Mouse (Mus musculus): Measurements from ENCODE around the gene Gm19402. TPM values are rescaled to one million over a fixed set of nuclear protein-coding genes. Genes with fewer than 3 reads are reported as not detected.
"Not testable (repeated sequence)": the region's sequence is repeated elsewhere in the genome, so short reads cannot be mapped to it uniquely, and the experiment has no call there.

Gene Gm19402
- polyA plus RNA-seq (2014; fragmentation: Nextera tagmentation; extraction: Ambion mirVana), result not detected in 2 replicates

- peaks cover 21% of the 10 kb centered on the region for H3K27me3 ChIP-seq (ENCODE audit: control insufficient read depth, insufficient read depth, low read length)
- not testable (repeated sequence) for H3K9ac ChIP-seq (ENCODE audit: low read depth, low read length); H3K36me3 ChIP-seq (ENCODE audit: control insufficient read depth, insufficient read depth, low read length); H3K4me1 ChIP-seq (ENCODE audit: control insufficient read depth, insufficient read depth, low read length); H3K27ac ChIP-seq (ENCODE audit: low read depth, low read length); H3K9me3 ChIP-seq (ENCODE audit: control insufficient read depth, low read length); ATAC-seq (ENCODE audit: low FRiP score, low TSS enrichment); H3K4me2 ChIP-seq (replicated peaks; ENCODE audit: low read depth, low read length); H3K4me3 ChIP-seq (ENCODE audit: low read length)
- 81% methylated on average over 3 of the region's 3 CpGs for WGBS
Measured at GRCm38 (mm10) chr10:77690356-77690807, at the start of gene Gm19402. Gene Gm19402, minus strand, starts transcription at chr10:77690757.

GRCm38 (mm10) chr10:77738929-77739328, 48.4 kb upstream of the Gm19402 start:
- 89% methylated on average over 4 of the region's 4 CpGs for WGBS
- Histone ChIP-seq H3K36me3 (ENCODE audit: control insufficient read depth, insufficient read depth, low read length) (no peaks in the 10 kb centered on the region), H3K4me2 (replicated peaks; ENCODE audit: low read depth, low read length) (no peak overlapping the region), H3K9ac (ENCODE audit: low read depth, low read length) (no peak overlapping the region), H3K4me1 (ENCODE audit: control insufficient read depth, insufficient read depth, low read length) (no peaks in the 10 kb centered on the region), H3K27ac (ENCODE audit: low read depth, low read length) (no peak overlapping the region), H3K9me3 (ENCODE audit: control insufficient read depth, low read length) (peaks cover 9% of the 10 kb centered on the region; the same call in 1 of the 2 replicates), H3K27me3 (ENCODE audit: control insufficient read depth, insufficient read depth, low read length) (no peaks in the 10 kb centered on the region), H3K4me3 (ENCODE audit: low read length) (no peak overlapping the region)
- no peak for ATAC-seq (ENCODE audit: low FRiP score, low TSS enrichment)

GRCm38 (mm10) chr10:77735928-77736327, 45.4 kb upstream of the Gm19402 start:
- Histone ChIP-seq H3K27me3 (ENCODE audit: control insufficient read depth, insufficient read depth, low read length) (no peaks in the 10 kb centered on the region), H3K4me3 (ENCODE audit: low read length) (no peak overlapping the region), H3K4me2 (replicated peaks; ENCODE audit: low read depth, low read length) (no peak overlapping the region), H3K9me3 (ENCODE audit: control insufficient read depth, low read length) (peaks cover 9% of the 10 kb centered on the region; the same call in 1 of the 2 replicates), H3K9ac (ENCODE audit: low read depth, low read length) (no peak overlapping the region), H3K27ac (ENCODE audit: low read depth, low read length) (no peak overlapping the region), H3K36me3 (ENCODE audit: control insufficient read depth, insufficient read depth, low read length) (no peaks in the 10 kb centered on the region), H3K4me1 (ENCODE audit: control insufficient read depth, insufficient read depth, low read length) (no peaks in the 10 kb centered on the region)
- WGBS, result 85% methylated on average over 1 of the region's 1 CpGs
- ATAC-seq (ENCODE audit: low FRiP score, low TSS enrichment), result no peak

- 54% methylated on average over 4 of the region's 4 CpGs for WGBS
Measured at GRCm38 (mm10) chr10:77729241-77729640, 38.7 kb upstream of the Gm19402 start.

DNA sequence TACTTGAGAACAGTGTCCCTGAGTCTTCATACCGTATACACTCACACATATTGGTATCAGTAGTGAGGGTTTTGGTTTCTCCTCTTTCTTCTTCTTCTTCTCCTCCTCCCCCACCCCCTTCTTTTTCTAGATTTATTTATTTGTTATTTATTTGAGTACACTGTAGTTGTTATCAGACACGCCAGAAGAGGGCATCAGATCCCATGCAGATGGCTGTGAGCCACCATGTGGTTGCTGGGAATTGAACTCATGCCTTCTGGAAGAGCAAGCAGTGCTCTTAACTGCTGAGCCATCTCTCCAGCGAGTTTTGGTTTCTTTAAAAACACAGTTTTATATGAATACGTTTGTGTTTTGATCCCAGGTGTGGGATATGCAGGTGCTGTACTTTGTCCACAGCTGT, 37.7 kb upstream of the Gm19402 start:
- Histone ChIP-seq H3K9me3 (ENCODE audit: control insufficient read depth, low read length) (no peaks in the 10 kb centered on the region), H3K4me3 (ENCODE audit: low read length) (no peak overlapping the region), H3K27ac (ENCODE audit: low read depth, low read length) (no peak overlapping the region), H3K27me3 (ENCODE audit: control insufficient read depth, insufficient read depth, low read length) (no peaks in the 10 kb centered on the region), H3K4me1 (ENCODE audit: control insufficient read depth, insufficient read depth, low read length) (no peaks in the 10 kb centered on the region), H3K9ac (ENCODE audit: low read depth, low read length) (no peak overlapping the region), H3K36me3 (ENCODE audit: control insufficient read depth, insufficient read depth, low read length) (no peaks in the 10 kb centered on the region), H3K4me2 (replicated peaks; ENCODE audit: low read depth, low read length) (no peak overlapping the region)
- no peak for ATAC-seq (ENCODE audit: low FRiP score, low TSS enrichment)
- 60% methylated on average over 4 of the region's 4 CpGs for WGBS

More at GRCm38 (mm10) chr10:77729241-77729640, 38.7 kb upstream of the Gm19402 start:
- no peak overlapping the region for H3K27ac ChIP-seq (ENCODE audit: low read depth, low read length)
- ATAC-seq (ENCODE audit: low FRiP score, low TSS enrichment), result no peak
- H3K4me1 ChIP-seq (ENCODE audit: control insufficient read depth, insufficient read depth, low read length), result no peaks in the 10 kb centered on the region
- H3K9ac ChIP-seq (ENCODE audit: low read depth, low read length), result no peak overlapping the region
- no peaks in the 10 kb centered on the region; the same call in 1 of the 2 replicates for H3K9me3 ChIP-seq (ENCODE audit: control insufficient read depth, low read length)
- no peak overlapping the region for H3K4me2 ChIP-seq (replicated peaks; ENCODE audit: low read depth, low read length)
- H3K36me3 ChIP-seq (ENCODE audit: control insufficient read depth, insufficient read depth, low read length), result no peaks in the 10 kb centered on the region
- H3K4me3 ChIP-seq (ENCODE audit: low read length), result no peak overlapping the region
- no peaks in the 10 kb centered on the region for H3K27me3 ChIP-seq (ENCODE audit: control insufficient read depth, insufficient read depth, low read length)

DNA sequence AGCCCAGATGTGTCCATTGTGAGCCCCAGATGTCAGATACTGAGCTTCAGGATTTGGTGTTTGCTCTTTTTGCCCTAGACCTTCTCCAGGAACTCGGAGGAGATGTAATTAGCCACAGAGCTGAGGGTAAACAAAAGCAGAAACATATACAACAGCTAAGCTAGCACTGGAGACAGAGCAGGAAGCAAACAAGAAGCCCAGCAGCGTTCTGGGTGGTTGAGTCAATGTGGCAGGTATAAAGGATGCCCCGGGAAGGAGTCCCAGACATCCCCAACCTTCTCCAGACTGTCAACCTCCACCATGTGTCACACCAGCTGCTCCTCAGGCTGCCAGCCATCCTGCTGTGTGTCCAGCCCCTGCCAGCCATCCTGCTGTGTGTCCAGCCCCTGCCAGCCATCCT, 35.6 kb upstream of the Gm19402 start, which contains the start of gene Gm10100:
TSS of gene Gm10100 (plus strand) at position 301 of the 400 bp plus-strand sequence.
- no peak within 1 kb of the TSS for H3K9ac ChIP-seq (ENCODE audit: low read depth, low read length)
- no peak for ATAC-seq (ENCODE audit: low FRiP score, low TSS enrichment)
- H3K36me3 ChIP-seq (ENCODE audit: control insufficient read depth, insufficient read depth, low read length), result no peaks in the 10 kb centered on the region
- no peak within 1 kb of the TSS for H3K4me2 ChIP-seq (replicated peaks; ENCODE audit: low read depth, low read length)
- no peak within 1 kb of the TSS for H3K4me3 ChIP-seq (ENCODE audit: low read length)
- H3K4me1 ChIP-seq (ENCODE audit: control insufficient read depth, insufficient read depth, low read length), result no peaks in the 10 kb centered on the region
- H3K27me3 ChIP-seq (ENCODE audit: control insufficient read depth, insufficient read depth, low read length), result no peaks in the 10 kb centered on the region
- no peak within 1 kb of the TSS for H3K27ac ChIP-seq (ENCODE audit: low read depth, low read length)
- H3K9me3 ChIP-seq (ENCODE audit: control insufficient read depth, low read length), result no peaks in the 10 kb centered on the region
- WGBS, result 45% methylated on average over 3 of the region's 3 CpGs

GRCm38 (mm10) chr10:77724855-77725254, 34.3 kb upstream of the Gm19402 start:
- no peak for ATAC-seq (ENCODE audit: low FRiP score, low TSS enrichment)

DNA sequence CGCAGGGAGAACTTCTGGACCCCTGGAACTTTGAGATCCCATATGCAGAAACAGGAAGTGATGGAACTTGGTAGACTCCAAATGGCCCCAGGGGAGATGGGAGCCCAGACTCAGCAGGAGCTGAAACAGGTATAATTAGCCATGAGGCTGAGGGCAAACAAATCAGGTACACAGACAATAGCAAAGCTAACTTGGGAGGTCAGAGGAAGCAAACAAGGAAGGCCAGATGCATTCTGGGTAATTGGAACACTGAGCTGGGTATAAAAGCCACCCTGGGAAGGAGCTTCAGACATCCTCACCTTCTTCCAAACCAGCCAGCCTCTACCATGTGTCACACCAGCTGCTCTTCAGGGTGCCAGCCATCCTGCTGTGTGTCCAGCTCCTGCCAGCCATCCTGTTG, 29.7 kb upstream of the Gm19402 start, which contains the start of gene Krtap12-1:
TSS of gene Krtap12-1 (plus strand) at position 301 of the 400 bp plus-strand sequence.
- not testable (repeated sequence) for H3K27me3 ChIP-seq (ENCODE audit: control insufficient read depth, insufficient read depth, low read length); H3K4me1 ChIP-seq (ENCODE audit: control insufficient read depth, insufficient read depth, low read length); ATAC-seq (ENCODE audit: low FRiP score, low TSS enrichment); H3K27ac ChIP-seq (ENCODE audit: low read depth, low read length); H3K9me3 ChIP-seq (ENCODE audit: control insufficient read depth, low read length); H3K4me2 ChIP-seq (replicated peaks; ENCODE audit: low read depth, low read length); H3K36me3 ChIP-seq (ENCODE audit: control insufficient read depth, insufficient read depth, low read length); H3K4me3 ChIP-seq (ENCODE audit: low read length); H3K9ac ChIP-seq (ENCODE audit: low read depth, low read length)
- WGBS, result 87% methylated on average over 1 of the region's 1 CpGs

More at GRCm38 (mm10) chr10:77724855-77725254, 34.3 kb upstream of the Gm19402 start:
- Histone ChIP-seq H3K27ac (ENCODE audit: low read depth, low read length) (no peak overlapping the region), H3K4me2 (replicated peaks; ENCODE audit: low read depth, low read length) (no peak overlapping the region), H3K36me3 (ENCODE audit: control insufficient read depth, insufficient read depth, low read length) (no peaks in the 10 kb centered on the region), H3K27me3 (ENCODE audit: control insufficient read depth, insufficient read depth, low read length) (no peaks in the 10 kb centered on the region), H3K4me1 (ENCODE audit: control insufficient read depth, insufficient read depth, low read length) (no peaks in the 10 kb centered on the region), H3K9ac (ENCODE audit: low read depth, low read length) (no peak overlapping the region), H3K4me3 (ENCODE audit: low read length) (no peak overlapping the region), H3K9me3 (ENCODE audit: control insufficient read depth, low read length) (no peaks in the 10 kb centered on the region)
- WGBS, result 72% methylated on average over 8 of the region's 8 CpGs

- WGBS, result 71% methylated on average over 1 of the region's 1 CpGs
- no peak for ATAC-seq (ENCODE audit: low FRiP score, low TSS enrichment)
- peaks cover 4% of the 10 kb centered on the region; the same call in 1 of the 2 replicates for H3K9me3 ChIP-seq (ENCODE audit: control insufficient read depth, low read length)
- H3K27ac ChIP-seq (ENCODE audit: low read depth, low read length), result no peak within 1 kb of the TSS
- no peak within 1 kb of the TSS for H3K4me2 ChIP-seq (replicated peaks; ENCODE audit: low read depth, low read length)
- no peaks in the 10 kb centered on the region for H3K4me1 ChIP-seq (ENCODE audit: control insufficient read depth, insufficient read depth, low read length)
- no peaks in the 10 kb centered on the region for H3K27me3 ChIP-seq (ENCODE audit: control insufficient read depth, insufficient read depth, low read length)
- H3K9ac ChIP-seq (ENCODE audit: low read depth, low read length), result no peak within 1 kb of the TSS
- no peak within 1 kb of the TSS for H3K4me3 ChIP-seq (ENCODE audit: low read length)
- no peaks in the 10 kb centered on the region for H3K36me3 ChIP-seq (ENCODE audit: control insufficient read depth, insufficient read depth, low read length)
Measured at GRCm38 (mm10) chr10:77715507-77715906, 24.9 kb upstream of the Gm19402 start, which contains the start of gene Gm10142. Gene Gm10142, plus strand, starts transcription at chr10:77715807.

Data from kidney, embryonic 14.5 days (tissue).